Mouse (Mus musculus): ENCODE data around the gene Pigk. TPM values are rescaled to one million over a fixed set of nuclear protein-coding genes. Genes with fewer than 3 reads are reported as not detected.

The Pigk gene
- polyA plus RNA-seq, 1 experiment from 2014 or later, result 51.4 TPM

GRCm38 (mm10) chr3:152912216-152913101, 198.6 kb downstream of the Pigk start:
- Histone ChIP-seq H3K4me2 (replicated peaks) (no peak overlapping the region), H3K36me3 (no peaks in the 10 kb centered on the region), H3K4me1 (no peaks in the 10 kb centered on the region), H3K4me3 (no peak overlapping the region), H3K9ac (no peak overlapping the region), H3K27ac (no peak overlapping the region), H3K9me3 (no peaks in the 10 kb centered on the region), H3K27me3 (no peaks in the 10 kb centered on the region)
- WGBS, result 83% methylated on average over 23 of the region's 23 CpGs
- no peak for ATAC-seq (ENCODE audit: insufficient number of reproducible peaks, insufficient read depth, low FRiP score, low TSS enrichment)

GRCm38 (mm10) chr3:152913150-152913549, 199.2 kb downstream of the Pigk start:
- ATAC-seq (ENCODE audit: insufficient number of reproducible peaks, insufficient read depth, low FRiP score, low TSS enrichment), result no peak
- no peak overlapping the region for H3K27ac ChIP-seq
- no peak overlapping the region for H3K4me2 ChIP-seq (replicated peaks)
- no peak overlapping the region for H3K9ac ChIP-seq
- H3K36me3 ChIP-seq, result no peaks in the 10 kb centered on the region
- 91% methylated on average over 10 of the region's 10 CpGs for WGBS
- H3K9me3 ChIP-seq, result no peaks in the 10 kb centered on the region
- H3K4me3 ChIP-seq, result no peak overlapping the region
- H3K4me1 ChIP-seq, result no peaks in the 10 kb centered on the region
- no peaks in the 10 kb centered on the region for H3K27me3 ChIP-seq

GRCm38 (mm10) chr3:152913625-152914024, 199.7 kb downstream of the Pigk start:
- 90% methylated on average over 3 of the region's 3 CpGs for WGBS
- no peaks in the 10 kb centered on the region for H3K36me3 ChIP-seq
- H3K9ac ChIP-seq, result no peak overlapping the region
- no peaks in the 10 kb centered on the region for H3K4me1 ChIP-seq
- no peak overlapping the region for H3K4me2 ChIP-seq (replicated peaks)
- no peaks in the 10 kb centered on the region for H3K9me3 ChIP-seq
- H3K27me3 ChIP-seq, result no peaks in the 10 kb centered on the region
- no peak overlapping the region for H3K4me3 ChIP-seq
- no peak overlapping the region for H3K27ac ChIP-seq
- ATAC-seq (ENCODE audit: insufficient number of reproducible peaks, insufficient read depth, low FRiP score, low TSS enrichment), result no peak

GRCm38 (mm10) chr3:152914376-152914775, 200.5 kb downstream of the Pigk start:
- no peak overlapping the region for H3K27ac ChIP-seq
- H3K4me2 ChIP-seq (replicated peaks), result no peak overlapping the region
- no peaks in the 10 kb centered on the region for H3K4me1 ChIP-seq
- H3K9me3 ChIP-seq, result no peaks in the 10 kb centered on the region
- no peak overlapping the region for H3K9ac ChIP-seq
- no peak for ATAC-seq (ENCODE audit: insufficient number of reproducible peaks, insufficient read depth, low FRiP score, low TSS enrichment)
- no peaks in the 10 kb centered on the region for H3K36me3 ChIP-seq
- WGBS, result 89% methylated on average over 6 of the region's 6 CpGs
- H3K4me3 ChIP-seq, result no peak overlapping the region
- H3K27me3 ChIP-seq, result no peaks in the 10 kb centered on the region

- WGBS, result 75% methylated on average over 8 of the region's 8 CpGs
- Histone ChIP-seq H3K36me3 (no peaks in the 10 kb centered on the region), H3K27me3 (no peaks in the 10 kb centered on the region), H3K9me3 (no peaks in the 10 kb centered on the region), H3K4me2 (replicated peaks) (no peak overlapping the region), H3K4me3 (no peak overlapping the region), H3K27ac (no peak overlapping the region), H3K9ac (no peak overlapping the region), H3K4me1 (no peaks in the 10 kb centered on the region)
- ATAC-seq (ENCODE audit: insufficient number of reproducible peaks, insufficient read depth, low FRiP score, low TSS enrichment), result no peak
Measured at GRCm38 (mm10) chr3:152917579-152917978, 203.7 kb downstream of the Pigk start.

GRCm38 (mm10) chr3:152919101-152919500, 205.2 kb downstream of the Pigk start:
- no peak overlapping the region for H3K4me3 ChIP-seq
- no peaks in the 10 kb centered on the region for H3K27me3 ChIP-seq
- no peak for ATAC-seq (ENCODE audit: insufficient number of reproducible peaks, insufficient read depth, low FRiP score, low TSS enrichment)
- H3K9me3 ChIP-seq, result no peaks in the 10 kb centered on the region
- 70% methylated on average over 10 of the region's 10 CpGs for WGBS
- no peak overlapping the region for H3K4me2 ChIP-seq (replicated peaks)
- H3K4me1 ChIP-seq, result no peaks in the 10 kb centered on the region
- H3K9ac ChIP-seq, result no peak overlapping the region
- no peaks in the 10 kb centered on the region for H3K36me3 ChIP-seq
- no peak overlapping the region for H3K27ac ChIP-seq

- Histone ChIP-seq H3K9me3 (no peaks in the 10 kb centered on the region), H3K4me3 (no peak overlapping the region), H3K27me3 (no peaks in the 10 kb centered on the region), H3K4me2 (replicated peaks) (no peak overlapping the region), H3K27ac (no peak overlapping the region), H3K4me1 (no peaks in the 10 kb centered on the region), H3K36me3 (no peaks in the 10 kb centered on the region), H3K9ac (no peak overlapping the region)
- no peak for ATAC-seq (ENCODE audit: insufficient number of reproducible peaks, insufficient read depth, low FRiP score, low TSS enrichment)
- 72% methylated on average over 3 of the region's 3 CpGs for WGBS
Measured at GRCm38 (mm10) chr3:152920365-152920764, 206.5 kb downstream of the Pigk start.

- Histone ChIP-seq H3K9ac (no peak overlapping the region), H3K27ac (no peak overlapping the region), H3K4me2 (replicated peaks) (no peak overlapping the region), H3K4me3 (no peak overlapping the region), H3K36me3 (no peaks in the 10 kb centered on the region), H3K27me3 (no peaks in the 10 kb centered on the region), H3K9me3 (no peaks in the 10 kb centered on the region), H3K4me1 (no peaks in the 10 kb centered on the region)
- 66% methylated on average over 15 of the region's 15 CpGs for WGBS
- ATAC-seq (ENCODE audit: insufficient number of reproducible peaks, insufficient read depth, low FRiP score, low TSS enrichment), result no peak
Measured at GRCm38 (mm10) chr3:152923530-152923929, 209.6 kb downstream of the Pigk start.

- no peak overlapping the region for H3K9ac ChIP-seq
- peaks cover 3% of the 10 kb centered on the region; the same call in 1 of the 2 replicates for H3K4me1 ChIP-seq
- WGBS, result 94% methylated on average over 8 of the region's 8 CpGs
- H3K4me3 ChIP-seq, result no peak overlapping the region
- no peaks in the 10 kb centered on the region for H3K9me3 ChIP-seq
- no peak overlapping the region for H3K27ac ChIP-seq
- H3K27me3 ChIP-seq, result no peaks in the 10 kb centered on the region
- ATAC-seq (ENCODE audit: insufficient number of reproducible peaks, insufficient read depth, low FRiP score, low TSS enrichment), result no peak
- no peak overlapping the region for H3K4me2 ChIP-seq (replicated peaks)
- H3K36me3 ChIP-seq, result no peaks in the 10 kb centered on the region
Measured at GRCm38 (mm10) chr3:152925364-152925763, 211.5 kb downstream of the Pigk start.

- Histone ChIP-seq H3K36me3 (no peaks in the 10 kb centered on the region), H3K9me3 (no peaks in the 10 kb centered on the region), H3K27ac (no peak overlapping the region), H3K9ac (no peak overlapping the region), H3K4me3 (no peak overlapping the region), H3K27me3 (no peaks in the 10 kb centered on the region), H3K4me2 (replicated peaks) (no peak overlapping the region), H3K4me1 (peaks cover 3% of the 10 kb centered on the region; the same call in 1 of the 2 replicates)
- WGBS, result 67% methylated on average over 4 of the region's 4 CpGs
- no peak for ATAC-seq (ENCODE audit: insufficient number of reproducible peaks, insufficient read depth, low FRiP score, low TSS enrichment)
Measured at GRCm38 (mm10) chr3:152926166-152926565, 212.3 kb downstream of the Pigk start.

- H3K27me3 ChIP-seq, result no peaks in the 10 kb centered on the region
- WGBS, result 57% methylated on average over 13 of the region's 13 CpGs
- no peak for ATAC-seq (ENCODE audit: insufficient number of reproducible peaks, insufficient read depth, low FRiP score, low TSS enrichment)
- no peak overlapping the region for H3K4me3 ChIP-seq
- no peak overlapping the region for H3K27ac ChIP-seq
- H3K36me3 ChIP-seq, result no peaks in the 10 kb centered on the region
- H3K4me2 ChIP-seq (replicated peaks), result no peak overlapping the region
- no peaks in the 10 kb centered on the region for H3K9me3 ChIP-seq
- H3K9ac ChIP-seq, result no peak overlapping the region
- H3K4me1 ChIP-seq, result peaks cover 3% of the 10 kb centered on the region; the same call in 1 of the 2 replicates
Measured at GRCm38 (mm10) chr3:152928287-152928975, 214.5 kb downstream of the Pigk start.

- Histone ChIP-seq H3K9ac (no peak overlapping the region), H3K4me1 (peaks cover 3% of the 10 kb centered on the region; the same call in 1 of the 2 replicates), H3K4me3 (no peak overlapping the region), H3K4me2 (replicated peaks) (no peak overlapping the region), H3K27me3 (no peaks in the 10 kb centered on the region), H3K9me3 (no peaks in the 10 kb centered on the region), H3K27ac (no peak overlapping the region), H3K36me3 (no peaks in the 10 kb centered on the region)
- no peak for ATAC-seq (ENCODE audit: insufficient number of reproducible peaks, insufficient read depth, low FRiP score, low TSS enrichment)
- 56% methylated on average over 10 of the region's 10 CpGs for WGBS
Measured at GRCm38 (mm10) chr3:152929256-152929787, 215.4 kb downstream of the Pigk start.

All from embryonic facial prominence, embryonic 12.5 days (tissue).